Mouse (Mus musculus): ENCODE measurements around the gene Exog. TPM values are rescaled to one million over a fixed set of nuclear protein-coding genes. Genes with fewer than 3 reads are reported as not detected.
A peak's percentile ranks its signal among the peaks of the same experiment; 100 is the strongest.

Exog gene
- polyA plus RNA-seq, 1 experiment from 2014 or later = 48.7 TPM

DNA sequence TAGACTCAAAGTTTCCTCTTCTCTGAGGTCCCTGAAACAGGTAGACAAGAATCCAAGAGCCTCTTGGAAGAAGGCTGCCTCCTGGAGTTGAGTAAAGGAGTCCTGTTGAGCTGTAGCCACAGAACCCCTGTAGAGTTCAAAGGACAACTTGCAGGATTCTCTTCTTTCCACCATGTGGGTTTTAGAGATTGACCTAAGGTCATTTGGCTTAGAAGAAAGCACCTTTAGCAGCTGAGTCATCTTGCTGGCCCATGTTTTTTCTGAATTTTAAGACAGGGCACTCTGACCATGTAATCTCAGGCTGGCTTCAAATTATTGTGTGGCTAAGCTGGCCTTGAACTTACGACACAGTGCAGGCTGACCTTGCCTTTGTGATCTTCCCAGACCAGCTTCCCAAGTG is 28.3 kb downstream of the Exog start:
- Histone ChIP-seq H3K4me1 (ENCODE audit: control insufficient read depth, insufficient read depth, low read depth, low read length) (no peaks in the 10 kb centered on the region; the same call in 1 of the 2 replicates), H3K27me3 (replicated peaks; ENCODE audit: control insufficient read depth, insufficient read depth, low read length) (no peaks in the 10 kb centered on the region), H3K27ac (ENCODE audit: low read depth, low read length) (no peak overlapping the region), H3K4me2 (ENCODE audit: low read length) (no peak overlapping the region), H3K9ac (ENCODE audit: low read depth, low read length) (no peak overlapping the region), H3K36me3 (ENCODE audit: control insufficient read depth, insufficient read depth, low read length) (no peaks in the 10 kb centered on the region), H3K9me3 (ENCODE audit: control insufficient read depth, low read length) (no peaks in the 10 kb centered on the region), H3K4me3 (ENCODE audit: low read length) (no peak overlapping the region)
- no peak for ATAC-seq
- 88% methylated on average over 1 of the region's 1 CpGs for WGBS

DNA sequence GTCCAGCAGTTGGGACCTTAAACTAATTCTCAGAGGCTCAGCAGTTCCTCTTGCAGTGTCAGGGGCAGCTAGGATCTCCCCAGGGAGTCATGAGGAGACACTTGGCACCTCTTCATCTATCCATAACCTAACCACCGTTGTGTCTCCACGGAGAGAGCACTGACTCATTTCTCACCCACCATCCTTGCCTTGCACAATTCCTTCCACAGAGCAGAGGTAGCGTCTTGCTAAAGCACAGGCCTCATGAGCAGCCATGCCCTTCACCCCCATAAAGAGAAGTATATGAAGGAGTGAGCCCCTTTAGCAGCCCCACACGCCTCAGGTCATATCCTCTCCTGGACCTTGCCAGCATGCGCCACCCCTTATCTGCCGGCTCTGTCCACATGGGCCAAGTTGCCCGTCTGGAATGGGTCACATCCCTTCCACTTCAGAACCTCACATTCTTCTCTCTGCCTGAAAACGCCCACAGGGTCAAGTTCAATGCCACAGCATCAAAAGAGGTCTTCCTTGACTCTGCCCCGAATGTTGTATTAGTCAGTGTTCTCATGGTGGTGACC is 28.9 kb downstream of the Exog start:
- Histone ChIP-seq H3K36me3 (ENCODE audit: control insufficient read depth, insufficient read depth, low read length) (no peaks in the 10 kb centered on the region), H3K4me1 (ENCODE audit: control insufficient read depth, insufficient read depth, low read depth, low read length) (peaks cover 4% of the 10 kb centered on the region; the same call in 1 of the 2 replicates), H3K4me3 (ENCODE audit: low read length) (no peak overlapping the region), H3K9me3 (ENCODE audit: control insufficient read depth, low read length) (no peaks in the 10 kb centered on the region), H3K9ac (ENCODE audit: low read depth, low read length) (no peak overlapping the region), H3K27me3 (replicated peaks; ENCODE audit: control insufficient read depth, insufficient read depth, low read length) (no peaks in the 10 kb centered on the region), H3K27ac (ENCODE audit: low read depth, low read length) (no peak overlapping the region), H3K4me2 (ENCODE audit: low read length) (no peak overlapping the region)
- no peak for ATAC-seq
- WGBS = 88% methylated on average over 9 of the region's 9 CpGs

DNA sequence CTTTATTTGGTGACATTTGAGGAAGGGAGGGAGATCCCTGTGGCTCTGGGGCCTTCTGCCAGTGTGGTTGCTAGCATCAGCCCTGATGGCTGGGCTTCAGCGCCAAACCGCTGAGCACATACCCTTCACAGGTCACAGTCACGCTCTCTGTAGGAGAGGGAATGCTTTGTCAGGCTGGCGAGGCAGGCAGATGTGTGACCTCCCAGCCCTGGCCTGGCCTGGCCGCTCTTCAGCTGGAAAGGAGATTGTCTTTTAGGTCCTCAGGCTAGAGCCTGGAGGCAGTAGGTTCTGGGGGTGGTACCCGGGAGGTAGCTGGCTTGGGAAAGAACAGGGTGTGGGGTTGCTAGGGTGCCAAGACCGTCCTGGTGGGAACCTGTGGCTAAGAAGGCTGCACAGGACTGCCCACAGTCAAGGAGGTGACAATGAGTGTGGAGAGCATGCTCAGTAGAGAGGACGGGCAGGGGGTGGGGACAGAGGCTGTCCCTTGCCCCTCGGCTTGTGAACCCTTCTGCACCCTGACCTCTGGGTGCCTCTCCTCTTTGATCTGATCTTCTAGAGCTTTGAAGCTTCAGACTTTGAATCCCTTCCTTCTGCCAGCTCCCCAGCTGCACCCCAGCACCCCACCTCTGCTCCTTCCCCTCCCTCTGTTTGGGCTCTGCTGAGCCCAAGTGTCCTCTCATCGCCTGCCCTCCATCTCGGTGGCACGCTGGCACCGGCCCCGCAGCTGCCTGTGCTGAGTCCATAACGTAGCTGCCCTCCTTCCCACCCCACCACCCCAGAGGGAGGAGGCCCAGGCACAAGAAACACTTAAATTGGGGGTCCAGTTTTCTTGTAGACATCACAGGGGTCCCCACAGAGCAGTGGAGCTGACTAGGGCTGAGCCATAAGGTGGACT is 30.2 kb downstream of the Exog start:
- 60% methylated on average over 15 of the region's 15 CpGs for WGBS

DNA sequence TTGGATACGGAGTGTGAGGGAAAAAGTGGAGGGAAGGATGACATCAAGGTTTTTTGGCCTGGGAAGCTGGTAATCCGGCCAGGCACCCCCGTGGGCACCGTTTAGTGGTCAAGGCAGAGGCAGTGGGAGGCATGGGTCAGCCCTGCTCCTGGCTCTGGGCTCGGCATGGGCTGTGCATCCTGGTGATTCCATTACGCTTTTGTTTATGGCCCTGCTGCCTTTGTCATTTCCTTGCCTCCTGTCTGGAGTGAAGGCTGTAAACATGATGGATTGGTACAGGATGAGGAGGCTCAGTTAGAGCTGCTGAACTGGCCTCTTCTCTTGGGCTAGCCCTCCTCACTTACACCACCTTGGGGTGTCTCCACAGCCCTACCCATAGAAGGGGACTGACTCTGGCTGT is 33.0 kb downstream of the Exog start:
- WGBS = 41% methylated on average over 6 of the region's 6 CpGs
- peaks cover 4% of the 10 kb centered on the region; the same call in 1 of the 2 replicates for H3K4me1 ChIP-seq (ENCODE audit: control insufficient read depth, insufficient read depth, low read depth, low read length)

More for the DNA sequence above, 30.2 kb downstream of the Exog start:
- ATAC-seq = no peak
- H3K4me1 ChIP-seq (ENCODE audit: control insufficient read depth, insufficient read depth, low read depth, low read length) = peaks cover 4% of the 10 kb centered on the region; the same call in 1 of the 2 replicates
- no peaks in the 10 kb centered on the region for H3K36me3 ChIP-seq (ENCODE audit: control insufficient read depth, insufficient read depth, low read length)
- H3K4me3 ChIP-seq (ENCODE audit: low read length) = no peak overlapping the region
- H3K9me3 ChIP-seq (ENCODE audit: control insufficient read depth, low read length) = no peaks in the 10 kb centered on the region
- H3K9ac ChIP-seq (ENCODE audit: low read depth, low read length) = no peak overlapping the region
- no peak overlapping the region for H3K4me2 ChIP-seq (ENCODE audit: low read length)
- H3K27me3 ChIP-seq (replicated peaks; ENCODE audit: control insufficient read depth, insufficient read depth, low read length) = no peaks in the 10 kb centered on the region
- H3K27ac ChIP-seq (ENCODE audit: low read depth, low read length) = no peak overlapping the region

DNA sequence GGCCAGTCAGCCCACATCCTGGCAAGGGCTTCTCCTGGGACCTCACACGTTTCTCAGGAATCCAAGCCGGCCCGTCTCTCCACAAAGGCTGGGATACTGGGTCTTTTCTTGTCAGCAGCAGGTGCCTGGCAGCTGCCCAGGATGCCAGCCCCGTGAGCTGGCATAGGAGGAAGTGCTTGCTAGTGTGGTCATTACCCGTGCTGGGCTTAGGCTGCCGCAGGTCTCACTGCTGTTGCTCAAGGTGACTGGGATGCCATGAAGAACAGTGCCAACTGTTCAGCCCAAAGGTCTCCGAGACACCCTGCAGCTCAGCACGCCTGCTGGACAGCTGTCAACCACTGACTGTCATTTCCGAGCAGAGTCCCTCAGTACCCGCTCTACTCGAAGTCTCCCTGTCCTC is 33.6 kb downstream of the Exog start:
- peaks cover 4% of the 10 kb centered on the region; the same call in 1 of the 2 replicates for H3K4me1 ChIP-seq (ENCODE audit: control insufficient read depth, insufficient read depth, low read depth, low read length)

More for the DNA sequence above, 33.0 kb downstream of the Exog start:
- Histone ChIP-seq H3K27me3 (replicated peaks; ENCODE audit: control insufficient read depth, insufficient read depth, low read length) (no peaks in the 10 kb centered on the region), H3K27ac (ENCODE audit: low read depth, low read length) (no peak overlapping the region), H3K4me3 (ENCODE audit: low read length) (no peak overlapping the region), H3K9me3 (ENCODE audit: control insufficient read depth, low read length) (no peaks in the 10 kb centered on the region), H3K4me2 (ENCODE audit: low read length) (no peak overlapping the region), H3K9ac (ENCODE audit: low read depth, low read length) (no peak overlapping the region), H3K36me3 (ENCODE audit: control insufficient read depth, insufficient read depth, low read length) (no peaks in the 10 kb centered on the region)
- no peak for ATAC-seq

DNA sequence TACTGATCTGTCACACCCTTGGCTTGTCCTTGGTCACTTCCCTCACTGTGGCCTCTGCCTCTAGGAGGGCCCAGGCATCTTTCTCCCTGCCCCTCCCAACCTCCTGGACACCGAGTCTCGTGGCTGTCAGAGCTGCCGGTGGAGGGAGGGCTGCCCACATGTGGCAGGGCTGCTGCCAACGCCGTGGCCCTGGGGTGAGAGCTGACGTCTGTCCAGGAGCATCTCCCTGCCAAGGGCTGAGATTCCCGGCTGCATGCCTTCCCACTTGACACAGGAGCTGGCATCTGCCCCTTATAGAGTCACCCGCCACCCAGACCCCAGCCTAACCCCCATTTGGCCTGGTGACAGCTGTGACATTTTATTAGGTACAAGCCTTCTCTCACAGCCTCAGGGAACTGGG is 34.6 kb downstream of the Exog start:
- Histone ChIP-seq H3K4me1 (ENCODE audit: control insufficient read depth, insufficient read depth, low read depth, low read length) (peaks cover 4% of the 10 kb centered on the region; the same call in 1 of the 2 replicates), H3K4me3 (ENCODE audit: low read length) (no peak overlapping the region), H3K27me3 (replicated peaks; ENCODE audit: control insufficient read depth, insufficient read depth, low read length) (no peaks in the 10 kb centered on the region), H3K9me3 (ENCODE audit: control insufficient read depth, low read length) (no peaks in the 10 kb centered on the region), H3K9ac (ENCODE audit: low read depth, low read length) (no peak overlapping the region; the same call in 1 of the 2 replicates), H3K4me2 (ENCODE audit: low read length) (no peak overlapping the region), H3K27ac (ENCODE audit: low read depth, low read length) (no peak overlapping the region), H3K36me3 (ENCODE audit: control insufficient read depth, insufficient read depth, low read length) (no peaks in the 10 kb centered on the region)
- 22% methylated on average over 8 of the region's 8 CpGs for WGBS
- ATAC-seq = peak; percentile 44; the same call in 1 of the 2 replicates

More for the DNA sequence above, 33.6 kb downstream of the Exog start:
- Histone ChIP-seq H3K4me2 (ENCODE audit: low read length) (no peak overlapping the region), H3K4me3 (ENCODE audit: low read length) (no peak overlapping the region), H3K27ac (ENCODE audit: low read depth, low read length) (no peak overlapping the region), H3K36me3 (ENCODE audit: control insufficient read depth, insufficient read depth, low read length) (no peaks in the 10 kb centered on the region), H3K9ac (ENCODE audit: low read depth, low read length) (no peak overlapping the region), H3K9me3 (ENCODE audit: control insufficient read depth, low read length) (no peaks in the 10 kb centered on the region), H3K27me3 (replicated peaks; ENCODE audit: control insufficient read depth, insufficient read depth, low read length) (no peaks in the 10 kb centered on the region)
- ATAC-seq = no peak
- 62% methylated on average over 11 of the region's 11 CpGs for WGBS

DNA sequence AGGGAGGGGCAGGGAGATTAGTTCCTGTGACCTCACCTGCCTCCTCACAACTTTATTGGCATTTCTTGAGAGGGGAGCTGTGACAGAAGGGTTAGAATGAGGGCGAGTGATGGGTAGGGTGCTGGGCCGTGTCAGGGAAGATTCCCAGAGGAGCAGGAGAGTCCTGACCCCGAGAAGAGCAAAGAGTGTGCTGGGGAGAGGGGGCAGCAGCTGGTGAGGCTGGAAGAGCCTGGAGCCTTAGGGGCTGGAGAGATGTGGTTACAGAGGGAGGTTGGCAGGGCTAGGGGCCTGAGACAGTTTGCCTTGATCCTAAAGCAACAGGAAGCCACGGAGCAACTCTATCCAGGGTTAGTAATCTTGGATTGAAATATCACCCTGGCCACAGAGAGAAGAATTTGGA is 36.9 kb downstream of the Exog start:
- Histone ChIP-seq H3K4me2 (ENCODE audit: low read length) (no peak overlapping the region), H3K9ac (ENCODE audit: low read depth, low read length) (no peak overlapping the region), H3K27ac (ENCODE audit: low read depth, low read length) (no peak overlapping the region), H3K36me3 (ENCODE audit: control insufficient read depth, insufficient read depth, low read length) (no peaks in the 10 kb centered on the region; the same call in 1 of the 2 replicates), H3K4me3 (ENCODE audit: low read length) (no peak overlapping the region), H3K4me1 (ENCODE audit: control insufficient read depth, insufficient read depth, low read depth, low read length) (peaks cover 6% of the 10 kb centered on the region; the same call in 1 of the 2 replicates), H3K27me3 (replicated peaks; ENCODE audit: control insufficient read depth, insufficient read depth, low read length) (no peaks in the 10 kb centered on the region), H3K9me3 (ENCODE audit: control insufficient read depth, low read length) (no peaks in the 10 kb centered on the region)
- no peak for ATAC-seq
- WGBS = 85% methylated on average over 4 of the region's 4 CpGs

DNA sequence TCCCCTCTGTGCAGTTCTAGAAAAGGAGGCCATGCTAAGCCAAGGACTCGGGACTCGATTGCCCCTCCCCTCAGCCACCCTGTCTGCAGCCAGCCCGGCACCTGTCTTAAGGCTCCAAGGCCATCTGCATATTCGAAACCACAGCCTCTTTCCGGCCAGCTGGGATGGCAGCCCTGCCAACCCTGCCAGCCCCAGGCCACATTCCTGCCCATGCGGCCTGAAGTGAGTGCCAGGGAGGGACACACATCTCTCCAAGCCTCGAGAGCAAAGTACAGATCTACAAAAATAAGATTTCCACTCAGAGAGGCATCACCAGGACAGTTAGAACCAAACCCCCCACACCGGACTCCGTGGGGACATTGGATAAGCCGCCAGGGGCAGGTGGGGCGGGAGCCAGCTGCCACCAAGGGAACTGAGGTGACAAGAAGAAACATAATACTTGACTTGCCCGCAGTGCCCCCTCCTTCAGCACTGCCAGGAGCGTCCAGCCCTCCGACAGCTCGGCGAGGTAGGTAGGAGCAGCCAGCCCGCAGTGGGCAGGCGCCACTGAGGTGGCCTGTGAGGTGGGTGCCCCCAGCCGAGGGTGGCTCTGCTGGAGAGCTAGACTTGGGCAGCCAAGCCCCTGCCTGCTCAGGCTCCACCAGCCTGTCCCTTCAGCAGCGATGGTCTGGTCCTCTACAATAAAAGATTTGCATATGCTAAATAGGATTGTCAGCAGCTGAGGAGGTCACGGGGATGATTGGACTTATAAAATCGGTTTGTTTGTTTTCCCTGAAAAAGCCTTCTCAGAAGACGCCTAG is 39.0 kb downstream of the Exog start:
- H3K9ac ChIP-seq (ENCODE audit: low read depth, low read length) = no peak overlapping the region

More for the DNA sequence above, 39.0 kb downstream of the Exog start:
- 43% methylated on average over 23 of the region's 23 CpGs for WGBS
- H3K4me1 ChIP-seq (ENCODE audit: control insufficient read depth, insufficient read depth, low read depth, low read length) = peaks cover 2% of the 10 kb centered on the region; the same call in 1 of the 2 replicates
- H3K4me2 ChIP-seq (ENCODE audit: low read length) = no peak overlapping the region
- no peaks in the 10 kb centered on the region; the same call in 1 of the 2 replicates for H3K36me3 ChIP-seq (ENCODE audit: control insufficient read depth, insufficient read depth, low read length)
- 0 out of 2 replicates have a peak, but pooled peaks have one; percentile 11 for ATAC-seq
- no peaks in the 10 kb centered on the region for H3K27me3 ChIP-seq (replicated peaks; ENCODE audit: control insufficient read depth, insufficient read depth, low read length)
- H3K9me3 ChIP-seq (ENCODE audit: control insufficient read depth, low read length) = no peaks in the 10 kb centered on the region
- H3K4me3 ChIP-seq (ENCODE audit: low read length) = no peak overlapping the region
- no peak overlapping the region for H3K27ac ChIP-seq (ENCODE audit: low read depth, low read length)
